Mouse (Mus musculus) adrenal gland, postnatal 36 days (tissue): Measurements from ENCODE around the gene Nol6. TPM values are rescaled to one million over a fixed set of nuclear protein-coding genes. Genes with fewer than 3 reads are reported as not detected.

Experiments
- DNase-seq, 2 experiments: peaks; one replicate each; pipeline ENCODE4 v3.0.0; 2021; ENCODE audit warnings: mixed read lengths in 1 of 2
- long read RNA-seq, 2 experiments: library from polyadenylated mRNA; stranded (forward); transcript quantifications; one replicate each; pipeline ENCODE4 v2.0.0; 2021; ENCODE audit warnings: borderline sequencing depth in 2 of 2
- total RNA-seq, 2 experiments: library from RNA; stranded (reverse); gene quantifications; 2 replicates each; pipeline ENCODE4 v1.2.3; 2021

Nol6 gene
- total RNA-seq = 10 to 100 TPM; 58.0 to 61.8 TPM
- long read RNA-seq, experiment 1, full-length matches to known transcripts = 3 of 14 reads
- long read RNA-seq, experiment 1, partial matches to known transcripts = 7 of 14 reads
- long read RNA-seq, experiment 1, other reads (novel, unspliced or antisense) = 4 of 14 reads
- long read RNA-seq, experiment 2, full-length matches to known transcripts = 4 of 8 reads
- long read RNA-seq, experiment 2, partial matches to known transcripts = 4 of 8 reads
- long read RNA-seq, experiment 2, other reads (novel, unspliced or antisense) = 0 of 8 reads

DNA sequence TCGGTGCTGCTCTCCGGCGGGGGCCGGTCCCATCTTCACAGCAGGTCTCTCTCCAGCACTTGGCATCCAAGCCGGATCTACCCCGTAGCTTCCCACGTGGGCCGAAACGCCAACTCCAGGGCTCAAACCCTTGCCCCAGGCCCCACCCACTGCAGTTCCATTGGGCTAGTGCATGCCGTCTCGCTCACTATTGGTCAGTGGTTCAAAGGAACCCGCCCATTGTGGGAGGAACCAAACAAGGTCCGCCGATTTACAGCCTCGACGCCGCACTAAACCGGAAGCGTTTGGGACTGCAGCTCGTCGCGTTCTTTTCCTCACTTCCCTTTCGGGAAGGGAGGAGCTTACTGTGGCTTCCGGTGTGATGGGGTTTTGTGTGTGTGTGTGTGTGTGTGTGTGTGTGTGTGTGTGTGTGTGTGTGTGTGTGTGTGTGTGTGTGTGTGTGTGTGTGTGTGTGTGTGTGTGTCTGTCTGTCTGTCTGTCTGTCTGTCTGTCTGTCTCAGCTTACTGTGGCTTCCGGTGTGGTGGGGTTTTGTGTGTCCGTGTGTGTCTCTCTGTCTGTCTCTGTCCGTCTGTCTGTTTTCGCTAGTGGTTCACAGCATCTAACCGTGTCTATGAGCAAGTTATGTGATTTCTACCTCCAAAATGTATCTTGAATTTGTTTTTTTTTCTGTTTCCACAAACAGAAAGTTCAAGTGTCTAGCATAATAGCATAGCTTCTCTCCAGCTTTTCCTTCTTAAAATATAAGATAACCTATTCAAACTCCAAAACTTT lies at the start of gene Nol6:
Gene Nol6, minus strand, starts transcription at position 276 of the 772 bp plus-strand sequence.
- DNase-seq = peak; percentile 97

DNA sequence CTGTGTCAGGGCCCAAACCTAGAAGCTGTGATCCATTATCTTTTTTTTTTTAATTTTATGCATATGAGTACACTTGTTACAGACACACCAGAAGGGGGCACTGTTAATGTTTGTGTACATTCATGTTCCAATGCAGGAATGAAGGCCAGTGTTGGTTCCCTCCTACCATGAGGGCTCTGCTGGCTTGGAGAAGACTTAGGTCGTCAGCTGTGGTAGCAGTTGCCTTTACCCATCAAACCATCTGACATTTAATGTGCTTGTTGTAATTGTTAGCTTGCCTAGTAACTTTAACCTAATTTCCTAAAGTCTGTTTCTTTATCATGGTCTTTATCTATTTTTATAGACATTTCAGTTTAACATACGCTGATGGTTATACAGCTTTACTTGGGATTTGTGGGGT lies 46.7 kb upstream of the Nol6 start:
- DNase-seq = no peak

DNA sequence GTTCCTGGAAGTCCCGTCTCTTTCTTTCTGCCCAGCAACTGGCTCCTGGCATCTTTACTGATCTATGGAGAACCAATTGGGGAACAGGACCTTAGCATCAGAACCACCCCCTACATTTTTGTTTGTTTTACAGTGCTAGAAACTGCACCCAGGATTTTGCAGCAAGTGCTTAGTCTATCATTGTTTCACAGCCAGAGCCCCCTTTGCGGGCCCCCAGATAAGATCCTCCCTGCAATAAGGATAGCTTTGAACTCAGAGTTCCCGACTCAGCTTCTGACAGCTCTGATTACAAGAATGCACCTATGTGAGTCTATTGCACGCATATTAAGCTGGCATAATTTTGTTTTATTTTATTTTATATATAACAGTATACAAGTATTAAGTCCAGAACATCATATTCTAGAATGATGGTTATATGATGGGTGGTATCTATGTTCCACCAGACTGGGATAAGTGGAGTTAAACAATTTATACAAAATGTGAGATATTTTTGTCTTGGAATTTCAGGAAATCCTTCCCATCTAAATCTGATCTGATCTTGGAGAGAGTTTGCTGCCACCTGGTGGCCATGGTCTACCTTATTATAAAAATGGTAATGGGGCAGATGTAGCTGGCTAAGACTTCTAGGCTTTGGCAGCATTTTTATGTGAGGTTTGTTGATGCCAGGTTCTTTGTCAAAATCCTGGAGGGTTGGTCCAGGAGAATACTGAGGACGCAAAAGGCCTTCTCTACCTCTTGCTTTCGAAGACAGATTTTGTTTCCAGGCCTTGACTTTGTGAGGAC lies 41.6 kb upstream of the Nol6 start:
- peak; percentile 82 to 88 for DNase-seq

DNA sequence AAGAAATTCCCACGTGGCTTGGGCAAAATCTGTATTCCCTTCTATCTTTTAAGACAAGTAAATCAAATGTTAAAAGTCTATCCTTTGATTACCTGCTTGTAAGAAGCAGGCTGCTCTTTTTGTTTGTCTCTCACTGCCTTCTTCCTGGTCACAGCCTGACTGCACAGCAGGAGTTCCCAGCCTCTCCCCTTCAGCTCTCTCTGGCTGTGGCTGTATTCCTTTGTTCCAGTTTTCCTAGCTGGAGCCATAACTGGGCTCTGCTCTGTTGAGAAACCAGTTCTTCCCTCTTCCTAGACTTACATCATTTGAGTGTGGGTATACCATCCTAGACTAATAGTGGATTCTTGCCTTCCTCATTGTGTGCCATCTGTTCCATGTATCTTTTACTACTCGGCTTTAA lies 40.7 kb upstream of the Nol6 start:
- no peak for DNase-seq

DNA sequence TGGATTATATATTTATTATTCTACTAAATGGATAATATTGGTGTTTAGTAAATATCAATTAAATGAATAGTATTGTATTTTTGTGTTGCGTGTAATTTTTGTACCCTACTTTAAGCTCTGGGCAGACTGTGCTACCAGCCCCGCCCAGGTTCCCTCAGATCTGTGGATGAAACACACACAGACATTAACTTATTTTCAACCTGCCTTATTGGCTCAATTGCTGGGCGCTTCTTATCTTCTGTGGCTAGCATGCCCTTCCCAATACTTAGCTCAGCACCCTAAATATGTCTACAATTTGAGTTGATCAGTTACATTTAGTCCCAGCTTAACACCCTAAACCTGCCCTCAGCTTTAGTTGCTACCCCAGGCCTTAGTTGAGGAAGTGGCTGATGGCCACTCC lies 37.0 kb upstream of the Nol6 start:
- DNase-seq = no peak

DNA sequence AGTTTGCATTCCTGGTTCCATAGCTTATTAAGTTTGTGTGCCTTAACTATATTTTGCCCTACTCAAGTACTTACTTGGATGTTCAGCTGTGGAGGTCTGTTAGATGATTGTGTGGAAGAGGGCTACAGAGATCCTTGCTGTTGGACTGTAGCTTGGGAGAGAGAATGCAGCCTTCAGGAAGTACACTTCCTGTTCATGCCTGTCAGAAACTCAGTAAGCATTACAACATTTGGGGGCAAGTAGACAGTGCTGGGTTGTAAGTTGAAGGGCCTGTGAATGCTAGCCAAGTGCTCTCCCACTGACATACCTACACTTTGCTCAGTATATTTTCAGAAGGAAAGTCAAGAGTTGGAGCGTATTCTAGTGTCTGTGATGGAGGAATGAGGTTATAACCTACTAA lies 34.0 kb upstream of the Nol6 start:
- DNase-seq = no peak

DNA sequence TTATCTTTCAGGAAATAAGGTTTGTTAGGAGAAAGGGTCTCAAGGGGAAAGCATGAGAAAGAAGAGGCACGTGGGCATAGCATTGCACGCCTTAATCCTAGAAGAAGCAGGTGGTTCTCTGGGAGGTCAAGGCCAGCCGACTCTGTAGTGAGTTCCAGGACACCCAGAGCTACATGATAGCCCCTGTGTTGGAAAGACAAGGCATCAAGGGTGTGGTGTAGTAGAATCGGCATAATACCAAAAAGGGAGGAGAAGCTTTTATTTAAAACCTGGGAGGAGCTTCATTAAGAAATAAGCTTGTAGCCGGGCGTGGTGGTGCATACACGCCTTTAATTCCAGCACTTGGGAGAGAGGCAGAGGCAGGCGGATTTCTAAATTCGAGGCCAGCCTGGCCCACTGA lies 32.7 kb upstream of the Nol6 start:
- DNase-seq = no peak

DNA sequence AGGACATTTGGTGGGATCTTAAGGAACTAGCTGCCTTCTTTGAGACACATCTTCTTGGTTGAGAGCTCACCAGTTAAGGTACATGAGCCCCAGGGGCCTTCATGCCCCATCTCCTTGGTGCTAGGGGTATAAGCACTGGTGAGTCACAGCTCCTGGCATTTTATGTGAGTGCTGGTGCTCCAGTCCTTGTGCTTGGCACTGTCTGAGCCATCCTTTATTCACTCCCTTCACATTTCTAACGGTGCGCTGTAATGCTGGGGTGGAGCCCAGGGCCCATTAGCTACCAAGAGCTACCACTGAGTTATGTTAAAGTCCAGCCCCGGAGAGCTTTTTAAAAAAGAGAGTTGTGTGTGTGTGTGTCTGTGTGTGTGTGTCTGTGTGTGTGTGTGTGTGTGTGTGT lies 28.9 kb upstream of the Nol6 start:
- peak; percentile 61 to 65 for DNase-seq

DNA sequence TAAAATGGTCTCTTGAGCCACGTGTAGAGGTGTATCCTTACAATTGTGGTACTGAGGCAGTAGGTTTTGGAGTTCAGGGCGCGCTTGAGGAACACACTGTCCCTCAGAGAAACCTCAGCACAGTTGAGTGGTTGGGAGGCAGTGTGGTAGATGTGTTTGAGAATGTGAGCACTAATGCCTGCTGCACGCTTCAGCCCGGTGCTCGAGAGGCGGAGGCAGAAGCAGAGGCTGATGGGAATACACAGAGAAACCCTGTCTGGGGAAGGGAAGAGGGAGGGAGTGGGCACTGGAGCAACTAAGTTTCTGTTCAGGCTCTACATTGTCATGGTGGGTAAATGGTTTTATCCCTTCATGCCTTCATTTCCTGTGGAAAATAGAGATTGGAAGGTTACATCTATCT lies 26.9 kb upstream of the Nol6 start:
- no peak for DNase-seq

DNA sequence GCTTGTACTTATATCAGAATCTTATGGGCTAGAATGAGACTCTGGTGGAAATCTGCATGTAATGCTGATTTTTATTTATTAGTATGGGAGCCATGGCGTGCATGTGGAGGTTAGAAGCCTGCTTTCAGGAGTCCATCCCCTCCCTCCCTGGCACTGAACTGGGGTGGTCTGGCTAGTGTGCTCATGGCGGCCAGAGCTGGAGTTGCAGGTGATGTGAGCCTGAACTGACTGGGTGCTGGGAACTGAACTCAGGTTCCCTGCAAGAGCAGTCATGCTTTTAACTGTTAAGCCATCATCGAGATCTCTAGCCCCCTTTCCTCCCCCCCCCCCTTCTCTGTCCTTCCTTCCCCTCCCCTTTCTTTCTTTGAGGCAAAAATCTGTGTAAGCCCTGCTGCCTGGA lies 25.6 kb upstream of the Nol6 start:
- no peak for DNase-seq

DNA sequence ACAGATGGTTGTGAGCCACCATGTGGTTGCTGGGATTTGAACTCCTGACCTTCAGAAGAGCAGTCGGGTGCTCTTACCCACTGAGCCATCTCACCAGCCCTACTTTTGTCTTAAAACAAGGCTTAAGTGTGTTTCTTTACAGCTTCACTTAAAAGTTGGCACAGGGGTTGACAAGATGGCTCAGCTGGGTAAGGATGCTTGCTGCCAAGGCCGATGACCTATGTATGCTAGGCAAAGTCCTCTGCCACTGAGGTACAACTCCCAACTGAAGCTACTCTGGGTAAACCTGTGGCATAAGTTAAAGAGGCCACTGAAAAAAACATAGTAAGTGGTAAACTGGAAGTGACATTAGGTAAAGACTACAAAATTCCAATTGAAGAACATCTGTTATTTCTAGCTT lies 18.3 kb upstream of the Nol6 start:
- DNase-seq = no peak

DNA sequence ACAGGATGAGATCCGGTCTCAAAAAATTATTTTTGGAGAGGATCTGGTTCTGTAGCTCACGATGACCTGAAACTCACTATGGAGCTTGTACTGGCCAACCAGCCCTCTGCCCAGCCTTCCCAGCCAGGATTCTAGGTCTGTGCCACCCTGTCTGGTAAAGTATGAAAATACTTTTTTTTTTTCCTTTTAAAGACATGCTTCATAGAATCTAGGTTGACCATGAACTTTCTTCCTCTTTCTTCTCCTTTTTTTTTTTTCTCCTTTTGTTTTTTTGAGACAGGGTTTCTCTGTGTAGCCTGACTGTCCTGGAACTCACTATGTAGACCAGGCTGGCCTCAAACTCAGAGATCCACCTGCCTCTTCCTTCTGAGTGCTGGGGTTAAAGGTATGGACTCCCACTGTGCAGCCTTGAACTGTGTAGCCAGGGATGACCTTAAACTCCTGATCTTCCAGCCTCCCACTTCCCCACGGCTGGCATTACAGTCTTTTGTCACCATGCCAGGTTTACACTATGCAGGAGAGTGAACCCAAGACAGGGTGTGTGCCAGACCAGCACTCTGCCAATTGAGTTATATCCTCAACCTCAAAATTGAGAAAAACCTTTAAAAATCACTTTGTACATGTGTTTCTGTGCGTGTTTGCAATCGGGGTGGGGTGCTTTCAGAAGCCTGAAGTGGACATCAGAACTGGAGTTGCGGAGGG lies 16.1 kb upstream of the Nol6 start:
- no peak for DNase-seq

DNA sequence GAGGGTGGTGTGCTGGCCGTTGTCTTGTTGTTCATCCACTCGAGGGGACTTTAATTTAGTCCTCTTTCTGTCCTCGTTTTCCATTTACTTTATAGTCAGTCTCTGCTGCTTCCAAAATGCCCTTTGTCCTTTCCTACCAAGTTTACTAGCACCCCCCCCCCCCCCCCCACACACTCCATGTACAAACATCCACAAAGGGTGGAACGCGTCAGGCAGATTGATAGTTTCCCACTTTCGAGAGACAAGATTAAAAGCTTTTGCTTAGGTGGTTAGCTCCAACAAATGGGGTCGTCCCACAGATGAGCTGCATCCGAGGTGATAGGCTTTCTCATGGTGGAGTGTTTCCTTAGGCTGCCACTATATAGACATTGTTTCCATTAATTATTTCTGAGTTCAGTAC lies 12.6 kb upstream of the Nol6 start:
- no peak for DNase-seq

DNA sequence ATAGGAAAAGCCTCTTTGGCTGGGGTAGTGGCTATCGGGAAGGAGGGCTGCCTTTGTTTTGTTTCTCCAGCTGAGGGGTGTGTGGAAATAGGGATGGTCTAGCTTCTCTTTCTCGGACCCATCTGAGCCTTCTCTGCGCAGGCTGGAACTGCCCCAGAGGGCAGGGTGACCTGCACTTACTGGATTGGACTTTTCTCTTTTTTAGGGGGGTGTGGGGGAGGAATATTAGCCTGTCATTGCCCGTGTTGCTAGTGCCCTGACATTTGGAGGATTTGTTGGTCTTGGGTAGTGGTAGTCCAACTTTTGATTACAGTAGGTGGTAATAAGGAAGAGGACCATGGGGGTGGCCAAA lies 12.2 kb upstream of the Nol6 start:
- DNase-seq = peak; percentile 52 to 62

DNA sequence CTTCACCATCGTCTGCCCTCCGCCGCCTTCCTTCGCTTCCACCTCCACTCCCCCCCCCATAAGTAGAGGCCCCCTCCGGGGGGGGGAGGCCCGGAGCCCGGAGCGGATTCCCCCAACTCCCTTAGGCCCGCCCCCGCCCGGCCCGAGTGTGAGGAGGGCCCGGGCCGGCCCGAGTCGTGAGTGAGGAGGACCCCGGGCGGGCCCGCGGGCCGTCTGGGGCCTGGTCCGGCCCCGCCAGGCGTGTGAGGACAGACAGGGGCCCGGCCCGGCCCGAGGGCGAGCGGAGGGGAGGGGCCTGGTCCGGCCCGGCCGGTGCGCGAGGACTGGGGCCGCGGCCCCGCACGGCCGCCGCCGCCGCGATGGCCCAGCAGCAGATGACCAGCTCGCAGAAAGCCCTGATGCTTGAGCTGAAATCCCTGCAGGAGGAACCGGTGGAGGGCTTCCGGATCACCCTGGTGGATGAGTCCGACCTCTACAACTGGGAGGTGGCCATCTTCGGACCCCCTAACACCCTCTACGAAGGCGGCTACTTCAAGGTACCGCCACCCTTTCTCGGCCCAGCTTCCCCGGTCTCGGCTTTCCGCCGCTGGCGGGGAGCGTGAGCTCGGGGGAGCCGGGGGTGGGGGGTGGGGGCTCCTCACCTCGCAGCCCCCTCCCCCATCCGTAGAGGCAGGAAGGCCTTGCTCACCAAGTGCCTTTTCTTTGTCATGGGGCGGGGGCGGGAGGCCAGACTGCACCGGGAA lies 11.6 kb upstream of the Nol6 start, which contains the start of gene Ube2r2:
Gene Ube2r2, plus strand, starts transcription at position 33 of the 743 bp plus-strand sequence.
- DNase-seq = peak; percentile 69 to 79

DNA sequence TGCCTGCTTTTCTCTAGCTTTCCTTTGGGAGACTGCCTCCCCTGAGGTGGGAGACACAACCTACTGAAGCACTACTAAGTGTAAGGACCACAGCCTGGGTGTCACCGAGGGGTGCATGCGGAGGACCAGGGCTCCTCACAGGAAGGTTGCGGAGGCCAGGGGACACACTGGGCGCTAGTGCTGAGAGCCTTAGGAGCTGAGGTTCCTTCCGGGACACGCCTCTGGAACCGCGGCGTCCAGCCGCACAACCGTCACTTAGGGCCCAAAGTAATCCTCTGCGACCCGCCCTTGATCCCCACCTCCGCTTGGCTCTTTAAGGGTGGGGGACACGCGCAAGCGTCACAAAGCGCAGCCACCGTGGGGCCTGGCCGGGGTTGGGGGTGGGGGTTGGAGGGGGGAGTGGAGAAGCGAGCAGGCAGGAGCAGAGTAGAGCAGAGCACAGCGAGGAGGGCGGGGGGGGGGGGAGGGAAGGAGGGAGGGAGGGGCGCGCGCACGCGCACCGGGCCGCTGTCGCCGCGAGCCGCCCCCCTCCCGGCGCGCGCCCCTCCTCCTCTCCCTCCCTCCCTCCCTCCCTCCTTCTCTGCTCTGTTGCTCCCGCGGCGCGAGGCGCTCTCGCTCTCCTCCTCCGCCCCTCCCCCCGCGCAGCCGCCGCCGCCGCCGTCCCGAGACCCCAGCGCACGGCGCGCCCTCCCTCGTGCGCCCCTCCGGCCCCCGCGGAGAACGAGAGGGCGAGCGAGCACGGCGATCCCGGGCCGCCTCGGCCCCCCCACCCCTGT lies 10.9 kb upstream of the Nol6 start:
- peak; percentile 83 to 91 for DNase-seq

DNA sequence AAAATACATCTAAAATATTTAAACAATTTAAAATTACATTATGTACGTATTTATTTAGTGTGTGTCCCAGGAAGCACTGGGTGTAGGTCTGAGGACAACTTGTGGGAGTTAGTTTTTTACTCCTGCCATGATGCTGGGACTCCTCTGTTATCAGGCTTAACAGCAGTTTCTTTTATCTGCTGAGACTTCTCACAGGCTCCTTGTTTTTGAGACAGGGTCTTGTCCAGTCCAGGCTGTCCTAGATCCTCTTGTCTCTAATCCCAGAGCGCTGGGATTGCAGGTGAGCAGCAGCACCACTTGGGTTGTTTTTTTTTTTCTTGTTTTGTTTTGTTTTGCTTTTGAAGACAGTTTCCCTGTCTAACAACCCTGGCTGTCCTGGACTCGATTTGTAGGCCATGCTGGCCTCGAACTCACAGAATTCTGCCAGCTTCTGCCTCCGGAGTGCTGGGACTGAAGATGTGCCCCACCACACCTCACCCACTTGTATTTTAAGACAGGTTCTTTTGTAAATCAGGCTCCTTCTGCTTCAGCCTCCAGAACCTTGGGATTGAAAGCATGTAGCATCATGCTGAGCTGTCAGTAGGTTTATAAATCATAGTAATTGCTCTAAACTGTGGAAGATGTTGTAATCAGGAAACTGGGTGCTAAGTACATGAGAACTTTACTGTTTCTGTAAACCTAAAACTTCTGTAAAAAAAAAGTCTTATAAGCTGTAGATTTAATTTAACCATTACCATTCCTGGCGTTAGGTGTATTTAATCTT lies 9.5 kb upstream of the Nol6 start:
- no peak for DNase-seq

DNA sequence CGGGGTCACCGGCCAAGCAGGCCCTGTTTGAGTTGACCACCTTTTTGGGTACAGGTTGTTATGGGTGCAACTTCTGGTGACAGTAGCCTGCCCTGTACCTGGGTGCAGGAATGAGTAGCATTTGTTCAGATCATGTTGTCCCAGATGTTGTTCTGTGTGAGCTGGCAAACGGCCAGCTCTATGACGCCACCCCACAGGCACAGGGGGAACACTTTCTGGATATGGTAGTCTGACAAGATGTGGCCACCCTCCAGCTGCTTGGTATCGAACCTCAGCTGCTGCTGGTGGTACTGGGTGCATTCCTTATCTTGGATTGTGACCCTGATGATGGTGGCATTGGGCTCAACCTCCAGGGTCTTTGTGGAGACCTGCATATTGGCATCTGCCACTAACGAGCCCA lies 8.2 kb upstream of the Nol6 start:
- DNase-seq = peak in 1 of 2 experiments; percentile 33

DNA sequence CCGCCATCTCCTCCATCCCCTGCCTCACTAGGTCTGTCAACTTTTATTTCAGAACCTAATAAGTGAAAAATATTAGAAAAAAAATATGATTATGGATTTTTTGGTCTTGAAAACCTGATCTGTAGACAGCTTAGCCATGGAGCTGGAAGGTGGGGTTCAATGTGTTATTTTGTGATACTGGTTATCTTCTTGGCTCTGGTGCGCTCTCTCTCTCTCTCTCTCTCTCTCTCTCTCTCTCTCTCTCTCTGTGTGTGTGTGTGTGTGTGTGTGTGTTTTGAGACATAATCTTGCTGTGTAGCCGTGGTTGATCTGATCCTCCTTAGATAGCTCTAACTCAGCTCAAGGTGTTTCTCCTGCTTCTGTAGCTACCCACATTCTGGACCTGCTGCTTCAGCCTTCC lies 5.6 kb upstream of the Nol6 start:
- no peak for DNase-seq

DNA sequence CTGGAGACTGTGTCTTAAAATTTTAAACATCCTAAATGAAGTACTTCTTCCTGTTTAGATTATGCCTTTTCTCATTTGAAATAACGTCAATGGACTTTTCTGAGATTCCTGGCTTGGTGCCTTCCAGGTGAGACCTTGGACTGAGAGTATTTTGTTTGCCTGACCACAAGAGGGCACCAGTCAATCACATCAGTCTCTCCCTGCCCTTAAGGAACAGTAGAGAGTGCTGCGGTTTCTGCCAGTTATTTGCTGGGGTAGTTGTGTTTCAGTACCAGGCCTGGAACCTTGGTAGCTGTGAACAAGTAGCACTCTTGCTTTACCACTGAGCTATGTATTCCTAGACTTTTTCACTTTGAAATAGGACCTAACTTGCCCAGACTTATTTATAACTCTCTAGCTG lies 5.2 kb upstream of the Nol6 start:
- peak; percentile 59 to 78 for DNase-seq
